Mouse (Mus musculus) ES-Bruce4 (cell line): ENCODE results near the gene Gm10097.

Source experiments
- CTCF ChIP-seq: IDR thresholded peaks from one replicate; pipeline ENCODE4 v1.8.1; 2011; ENCODE audit warnings: low read depth, low read length
- EP300 ChIP-seq: IDR thresholded peaks from 2 replicates; pipeline ENCODE4 v1.6.1; 2011; ENCODE audit warnings: low read depth, low read length; ENCODE audit not compliant: insufficient read depth
- POLR2A ChIP-seq: IDR thresholded peaks from one replicate; pipeline ENCODE4 v1.8.1; 2011; ENCODE audit warnings: low read length; ENCODE audit not compliant: insufficient read depth

DNA sequence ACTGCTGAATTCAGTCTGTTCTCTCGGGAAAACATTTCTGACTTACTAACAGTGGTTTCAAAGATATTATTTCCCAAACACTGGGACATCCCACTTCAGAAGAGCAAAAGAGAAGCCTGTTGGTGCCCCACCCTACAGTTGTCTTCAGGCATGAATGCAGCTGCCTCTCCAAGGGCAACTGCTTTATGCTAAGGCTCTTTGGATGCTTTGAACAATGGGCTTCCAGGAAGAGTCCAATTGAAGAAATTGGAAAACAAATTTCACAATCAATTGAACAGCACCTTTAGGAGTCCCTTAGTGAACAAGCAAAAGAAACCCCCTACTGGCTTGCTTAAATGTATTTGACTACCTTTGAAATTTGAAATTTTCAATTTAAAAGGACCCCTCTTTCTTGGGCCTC is 41.8 kb upstream of the Gm10097 start:
- TF ChIP-seq EP300, result no peak
- no peak for TF ChIP-seq CTCF
- no peak for TF ChIP-seq POLR2A
